Mouse (Mus musculus) forebrain, embryonic 10.5 days (tissue): ENCODE results near the gene Evx1. TPM values are rescaled to one million over a fixed set of nuclear protein-coding genes. Genes with fewer than 3 reads are reported as not detected.

ENCODE experiments used
- polyA plus RNA-seq: library from polyadenylated mRNA; unstranded; fragments of >200 nt; fragmentation: Nextera tagmentation; extraction: Ambion mirVana; gene quantifications from 2 replicates; pipeline ENCODE4 v1.2.1, GENCODE M21; 2016

Gene Evx1
- polyA plus RNA-seq, 1 experiment from 2014 or later, result not detected

Other genes starting within 250 kb of the Evx1 start
- not detected in 2 replicates for gene Hoxa1, start 155.2 kb upstream of the Evx1 start, polyA plus RNA-seq
- gene Hoxa2, start 148.7 kb upstream of the Evx1 start, polyA plus RNA-seq, result not detected in 2 replicates
- gene 5730596B20Rik, start 136.0 kb upstream of the Evx1 start, polyA plus RNA-seq, result not detected in 2 replicates
- not detected in 2 replicates for gene Hoxa4, start 121.7 kb upstream of the Evx1 start, polyA plus RNA-seq
- gene Hoxa5, start 108.9 kb upstream of the Evx1 start, polyA plus RNA-seq, result not detected in 2 replicates
- gene Hoxa6, start 104.8 kb upstream of the Evx1 start, polyA plus RNA-seq, result not detected in 2 replicates
- not detected in 2 replicates for gene Hoxa3, start 100.2 kb upstream of the Evx1 start, polyA plus RNA-seq
- gene Gm28308, start 100.2 kb upstream of the Evx1 start, polyA plus RNA-seq, result not detected in 2 replicates
- gene Hoxa7, start 91.6 kb upstream of the Evx1 start, polyA plus RNA-seq, result not detected in 2 replicates
- gene Hoxa9, start 82.4 kb upstream of the Evx1 start, polyA plus RNA-seq, result not detected in 2 replicates
- not detected in 2 replicates for gene Hoxa10, start 72.6 kb upstream of the Evx1 start, polyA plus RNA-seq
- not detected in 2 replicates for gene Hoxa11, start 67.7 kb upstream of the Evx1 start, polyA plus RNA-seq
- not detected in 2 replicates for gene Hoxa13, start 52.6 kb upstream of the Evx1 start, polyA plus RNA-seq